Mouse (Mus musculus) forebrain, embryonic 15.5 days (tissue): ENCODE results near the gene Trim56. TPM values are rescaled to one million over a fixed set of nuclear protein-coding genes. Genes with fewer than 3 reads are reported as not detected.
A peak's percentile ranks its signal among the peaks of the same experiment; 100 is the strongest.

Experiments used
- ATAC-seq: fragments of 200-750 bp; cut with Nextera tagmentation; replicated peaks from 2 replicates; pipeline ENCODE4 v1.8.0; 2017; ENCODE audit warnings: mild to moderate bottlenecking, moderate TSS enrichment, moderate library complexity
- H3K27ac ChIP-seq: fragments of 300-500 bp; sonication (generic); replicated peaks from 2 replicates; pipeline ENCODE4 v1.5.1; 2015; ENCODE audit warnings: mild to moderate bottlenecking, inconsistent platforms
- H3K27me3 ChIP-seq: fragments of 300-500 bp; sonication (generic); 2 replicates; pipeline ENCODE4 v1.6.1; 2015; ENCODE audit warnings: inconsistent platforms
- H3K36me3 ChIP-seq: fragments of 300-500 bp; sonication (generic); 2 replicates; pipeline ENCODE4 v1.6.1; 2015; ENCODE audit warnings: mild to moderate bottlenecking, inconsistent platforms
- H3K4me1 ChIP-seq: fragments of 300-500 bp; sonication (generic); 2 replicates; pipeline ENCODE4 v1.6.1; 2015; ENCODE audit warnings: inconsistent platforms
- H3K4me2 ChIP-seq: fragments of 300-500 bp; sonication (generic); replicated peaks from 2 replicates; pipeline ENCODE4 v1.6.1; 2015; ENCODE audit warnings: mild to moderate bottlenecking, inconsistent platforms
- H3K4me3 ChIP-seq: fragments of 300-500 bp; sonication (generic); 2 replicates; pipeline ENCODE4 v1.5.1; 2015; ENCODE audit warnings: mild to moderate bottlenecking, inconsistent platforms
- H3K9ac ChIP-seq: fragments of 300-500 bp; sonication (generic); replicated peaks from 2 replicates; pipeline ENCODE4 v1.6.1; 2015; ENCODE audit warnings: mild to moderate bottlenecking, inconsistent platforms
- H3K9me3 ChIP-seq: fragments of 300-500 bp; sonication (generic); 2 replicates; pipeline ENCODE4 v1.6.1; 2016; ENCODE audit warnings: inconsistent platforms
- WGBS: fragments of 180-500 bp; shearing (Covaris S2); methylation state at CpG from one replicate; pipeline ENCODE4 v1.1.7; 2015; ENCODE audit warnings: mixed read lengths; 5-methylcytosine and 5-hydroxymethylcytosine counted together
- polyA plus RNA-seq: library from polyadenylated mRNA; unstranded; fragments of >200 nt; fragmentation: Nextera tagmentation; extraction: Ambion mirVana; gene quantifications from 2 replicates; pipeline ENCODE4 v1.2.1, GENCODE M21; 2015

Trim56 gene
- polyA plus RNA-seq, 1 experiment from 2014 or later = 3.4 TPM

DNA sequence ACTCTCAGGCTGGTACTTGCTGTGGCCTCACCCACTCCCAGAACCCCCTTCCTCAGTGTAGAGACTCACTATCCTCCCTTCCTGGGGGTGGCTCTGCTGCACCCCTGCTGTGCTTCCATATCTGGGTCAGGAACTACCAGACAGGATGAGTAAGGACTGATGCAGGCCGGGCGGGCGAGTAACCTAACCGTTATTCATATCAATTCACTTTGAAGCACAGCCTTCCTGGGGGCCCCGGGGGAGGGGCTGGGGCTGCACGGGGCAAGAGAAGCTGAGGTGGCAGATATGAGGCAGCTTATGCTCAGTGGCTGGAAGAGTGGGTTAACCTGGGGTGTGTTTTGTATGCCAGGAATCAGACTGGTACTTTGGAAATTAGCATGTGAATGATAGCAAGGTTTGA, 31.0 kb downstream of the Trim56 start:
- no peak overlapping the region for H3K9ac ChIP-seq
- H3K4me2 ChIP-seq = no peak overlapping the region
- H3K4me1 ChIP-seq = no peaks in the 10 kb centered on the region
- no peak overlapping the region for H3K4me3 ChIP-seq
- H3K27ac ChIP-seq = no peak overlapping the region
- H3K36me3 ChIP-seq = no peaks in the 10 kb centered on the region
- no peaks in the 10 kb centered on the region for H3K9me3 ChIP-seq
- WGBS = 89% methylated on average over 6 of the region's 6 CpGs
- H3K27me3 ChIP-seq = no peaks in the 10 kb centered on the region
- no peak for ATAC-seq

DNA sequence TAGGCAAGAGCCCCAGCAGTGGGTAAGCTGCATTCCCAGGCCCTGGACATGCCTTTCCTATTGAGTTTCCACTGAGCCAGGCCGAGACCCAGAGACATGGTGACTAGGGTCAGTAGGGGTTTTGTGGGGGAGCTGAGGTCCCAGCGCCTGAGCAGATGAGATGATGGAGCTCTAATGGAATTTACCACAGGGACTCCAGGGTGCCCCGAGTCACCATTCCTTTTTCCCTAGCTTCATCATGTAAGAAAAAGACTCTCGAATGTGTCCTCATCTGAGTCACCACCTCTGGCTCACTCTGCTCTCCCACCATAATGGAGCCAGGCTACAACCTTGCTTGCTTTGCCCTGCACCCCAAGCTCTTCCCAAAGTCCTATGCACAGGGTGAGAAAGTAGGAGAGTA, 33.0 kb downstream of the Trim56 start:
- H3K4me1 ChIP-seq = no peaks in the 10 kb centered on the region

DNA sequence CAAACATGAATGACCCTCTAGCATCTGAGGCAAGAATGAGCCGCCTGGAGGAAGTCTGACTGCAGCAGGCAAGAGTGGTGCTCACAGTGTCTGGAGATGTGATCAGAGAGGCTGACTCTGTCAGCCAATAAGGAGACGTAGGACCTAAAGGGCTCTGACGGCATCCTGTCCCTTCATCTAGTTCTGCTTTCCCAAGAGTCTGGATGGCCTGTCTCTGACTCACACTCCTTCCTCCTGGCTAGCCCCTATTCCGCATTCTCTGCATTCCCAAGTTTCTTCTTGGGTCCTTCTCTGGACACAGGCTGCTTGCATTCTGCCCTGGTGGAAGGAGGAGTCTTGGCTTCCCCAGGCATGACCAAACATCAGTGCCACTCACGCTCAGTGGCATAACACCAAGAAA, 36.2 kb downstream of the Trim56 start:
- WGBS = 82% methylated on average over 5 of the region's 5 CpGs
- Histone ChIP-seq H3K4me1 (no peaks in the 10 kb centered on the region), H3K9ac (no peak overlapping the region), H3K27me3 (no peaks in the 10 kb centered on the region), H3K27ac (no peak overlapping the region), H3K4me2 (no peak overlapping the region), H3K36me3 (no peaks in the 10 kb centered on the region), H3K4me3 (no peak overlapping the region), H3K9me3 (no peaks in the 10 kb centered on the region)
- no peak for ATAC-seq

More for the DNA sequence above, 33.0 kb downstream of the Trim56 start:
- no peak overlapping the region for H3K4me3 ChIP-seq
- no peaks in the 10 kb centered on the region for H3K9me3 ChIP-seq
- H3K36me3 ChIP-seq = no peaks in the 10 kb centered on the region
- no peak overlapping the region for H3K9ac ChIP-seq
- H3K27me3 ChIP-seq = no peaks in the 10 kb centered on the region
- H3K27ac ChIP-seq = no peak overlapping the region
- 88% methylated on average over 4 of the region's 4 CpGs for WGBS
- ATAC-seq = no peak
- no peak overlapping the region for H3K4me2 ChIP-seq

DNA sequence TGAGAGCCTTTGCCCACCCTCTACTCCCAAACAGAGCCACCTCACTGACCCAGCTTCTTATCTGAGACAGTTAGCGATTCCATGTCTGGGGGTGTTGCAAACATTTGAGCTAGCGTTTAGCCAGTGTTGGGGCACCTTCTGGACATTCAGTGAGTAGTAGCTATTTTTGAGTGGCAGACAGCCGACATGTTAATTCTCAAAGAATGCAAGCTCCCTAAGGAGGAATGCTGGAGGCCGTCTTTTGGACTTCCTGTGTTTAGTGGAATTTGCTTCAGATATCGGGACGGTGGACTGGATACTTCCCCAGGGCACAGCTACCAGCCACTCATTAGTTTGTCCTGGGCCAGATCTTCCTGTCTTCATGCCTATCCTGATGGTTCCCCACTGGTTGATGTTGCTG, 37.4 kb downstream of the Trim56 start:
- H3K4me2 ChIP-seq = no peak overlapping the region
- no peaks in the 10 kb centered on the region for H3K9me3 ChIP-seq
- H3K4me1 ChIP-seq = peaks cover 4% of the 10 kb centered on the region; the same call in 1 of the 2 replicates
- H3K4me3 ChIP-seq = no peak overlapping the region
- H3K36me3 ChIP-seq = no peaks in the 10 kb centered on the region
- WGBS = 71% methylated on average over 6 of the region's 6 CpGs
- H3K9ac ChIP-seq = no peak overlapping the region
- H3K27ac ChIP-seq = no peak overlapping the region
- no peak for ATAC-seq
- no peaks in the 10 kb centered on the region for H3K27me3 ChIP-seq

DNA sequence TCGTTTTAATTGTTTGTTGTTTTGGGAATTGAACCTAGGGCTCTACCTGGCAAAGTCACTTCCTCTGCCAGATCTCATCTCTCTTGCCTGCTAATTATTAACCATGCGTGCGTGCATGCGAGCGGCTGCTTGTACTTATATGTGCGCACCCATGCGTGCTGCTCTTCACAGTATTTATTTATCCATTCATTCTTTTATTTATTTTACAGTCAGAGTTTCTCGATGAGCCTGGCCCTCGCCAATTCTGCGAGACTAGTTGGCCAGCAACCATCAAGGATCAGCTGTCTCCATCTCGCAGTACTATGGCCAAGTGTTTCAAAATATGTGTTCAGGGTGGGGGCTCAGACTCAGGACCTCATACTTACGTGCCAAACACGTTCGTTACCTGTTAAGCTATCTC, 38.0 kb downstream of the Trim56 start:
- H3K36me3 ChIP-seq = no peaks in the 10 kb centered on the region
- H3K27me3 ChIP-seq = no peaks in the 10 kb centered on the region
- WGBS = 87% methylated on average over 14 of the region's 14 CpGs
- H3K9me3 ChIP-seq = no peaks in the 10 kb centered on the region
- peaks cover 4% of the 10 kb centered on the region; the same call in 1 of the 2 replicates for H3K4me1 ChIP-seq
- no peak for ATAC-seq
- H3K4me2 ChIP-seq = no peak overlapping the region
- H3K9ac ChIP-seq = no peak overlapping the region
- H3K27ac ChIP-seq = no peak overlapping the region
- no peak overlapping the region for H3K4me3 ChIP-seq

DNA sequence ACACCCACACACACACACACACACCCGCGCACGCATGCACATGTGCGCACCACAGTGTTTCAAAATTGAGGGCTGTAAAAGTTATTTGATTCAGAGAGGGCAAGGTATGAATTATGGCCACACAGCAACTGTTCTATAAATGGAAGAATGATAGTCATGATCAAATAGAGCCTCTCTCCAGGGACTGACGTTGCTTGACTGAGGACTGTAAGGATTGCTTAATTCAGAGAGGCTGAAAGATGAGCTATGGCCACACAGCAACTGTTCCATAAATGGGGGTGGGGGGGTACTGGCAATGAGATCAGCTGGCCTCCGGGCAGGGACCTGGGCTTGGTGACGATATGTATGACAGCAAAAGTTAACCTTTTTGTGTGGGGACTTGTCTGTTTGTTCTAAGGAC, 38.8 kb downstream of the Trim56 start:
- Histone ChIP-seq H3K4me1 (peaks cover 10% of the 10 kb centered on the region), H3K9me3 (no peaks in the 10 kb centered on the region), H3K4me2 (no peak overlapping the region), H3K27me3 (no peaks in the 10 kb centered on the region; the same call in 1 of the 2 replicates), H3K36me3 (no peaks in the 10 kb centered on the region), H3K4me3 (no peak overlapping the region), H3K9ac (no peak overlapping the region), H3K27ac (no peak overlapping the region)
- WGBS = 91% methylated on average over 7 of the region's 7 CpGs
- ATAC-seq = no peak

DNA sequence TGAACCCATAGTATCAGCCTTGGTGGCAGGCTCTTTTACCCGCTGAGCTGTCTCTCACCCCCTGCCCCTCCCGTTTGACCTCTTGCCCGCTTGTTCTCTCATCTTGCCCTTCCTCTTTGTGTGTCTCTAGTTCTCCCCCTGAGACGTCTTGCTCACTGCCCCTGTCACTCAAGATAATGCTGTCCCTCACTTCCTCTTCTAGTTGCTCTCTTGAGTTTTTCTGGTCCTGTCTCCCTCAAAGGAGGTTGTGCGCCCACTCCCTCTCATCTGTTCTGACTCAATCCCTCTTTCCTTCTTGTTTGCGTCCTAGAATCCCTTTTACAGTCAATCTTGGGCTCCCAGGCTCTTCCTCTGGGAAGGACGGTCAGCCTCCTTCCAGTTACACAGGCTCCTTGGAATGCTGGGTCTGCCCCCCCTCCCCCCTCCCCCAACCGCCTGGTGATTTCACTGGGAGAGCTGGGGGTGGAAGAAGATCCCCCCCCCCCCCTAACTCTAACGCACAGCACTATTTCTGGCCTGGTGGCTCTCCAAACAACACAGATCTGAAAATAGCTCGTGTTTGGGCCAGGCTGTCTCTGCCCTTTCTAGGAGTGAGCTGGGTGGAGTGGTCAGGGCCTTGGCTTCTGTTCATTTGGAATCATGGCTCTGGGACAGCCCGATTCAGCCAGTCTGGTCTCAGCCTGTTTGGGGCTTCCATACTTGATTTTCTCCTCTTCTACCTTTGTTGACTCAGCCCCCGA, 39.6 kb downstream of the Trim56 start:
- Histone ChIP-seq H3K4me3 (no peak overlapping the region), H3K9ac (no peak overlapping the region), H3K9me3 (no peaks in the 10 kb centered on the region), H3K36me3 (no peaks in the 10 kb centered on the region), H3K27ac (no peak overlapping the region), H3K4me2 (no peak overlapping the region), H3K27me3 (no peaks in the 10 kb centered on the region; the same call in 1 of the 2 replicates), H3K4me1 (peaks cover 11% of the 10 kb centered on the region)
- WGBS = 54% methylated on average over 12 of the region's 12 CpGs
- ATAC-seq = no peak

DNA sequence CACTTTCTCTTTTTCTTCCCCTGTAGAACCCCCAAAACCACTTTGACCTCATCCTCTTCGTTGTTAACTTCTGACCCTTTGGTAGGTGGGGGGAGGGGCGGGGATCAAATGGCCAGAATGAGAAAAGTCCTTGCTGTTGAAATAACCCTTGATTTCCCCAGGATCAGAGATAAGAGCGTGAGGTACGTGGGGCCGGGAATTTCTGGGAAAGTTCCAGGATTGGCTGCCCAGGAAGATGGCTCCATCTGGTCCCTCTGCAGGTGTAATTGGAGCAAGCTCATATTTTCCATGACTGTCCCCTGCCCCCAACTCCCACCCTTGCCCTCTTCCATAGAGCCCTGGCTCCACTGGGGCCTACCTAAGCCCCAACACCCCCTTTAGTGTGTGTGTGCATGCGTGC, 40.3 kb downstream of the Trim56 start:
- no peak for ATAC-seq
- Histone ChIP-seq H3K4me3 (no peak overlapping the region), H3K36me3 (no peaks in the 10 kb centered on the region), H3K9me3 (no peaks in the 10 kb centered on the region), H3K9ac (no peak overlapping the region), H3K4me1 (peaks cover 11% of the 10 kb centered on the region), H3K27me3 (no peaks in the 10 kb centered on the region; the same call in 1 of the 2 replicates), H3K27ac (no peak overlapping the region), H3K4me2 (no peak overlapping the region)
- 72% methylated on average over 6 of the region's 6 CpGs for WGBS

DNA sequence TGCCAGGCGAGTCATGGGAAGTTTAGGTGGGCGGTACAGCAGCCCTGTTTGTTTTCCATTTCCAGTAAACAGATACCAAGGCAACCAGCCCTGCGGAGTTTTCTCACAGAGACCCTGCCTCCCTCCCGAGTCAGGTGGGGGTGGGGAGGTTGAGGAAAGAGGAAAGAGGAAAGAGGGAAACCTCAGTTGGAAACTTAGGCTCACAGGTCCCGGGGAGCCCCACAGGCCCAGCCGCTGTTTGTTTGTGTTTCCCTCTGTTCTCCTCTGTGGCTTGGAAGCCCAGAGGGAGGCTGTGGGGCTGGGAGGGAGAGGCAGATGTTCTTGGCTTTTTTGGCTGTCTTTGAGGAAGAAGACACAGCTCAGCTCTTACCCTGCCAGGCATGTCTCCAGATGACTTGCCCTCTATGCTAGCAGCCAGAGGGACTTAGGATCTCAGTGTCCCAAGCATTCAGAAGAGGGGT, 41.8 kb downstream of the Trim56 start:
- Histone ChIP-seq H3K4me3 (no peak overlapping the region), H3K4me2 (no peak overlapping the region), H3K9me3 (no peaks in the 10 kb centered on the region), H3K27ac (no peak overlapping the region), H3K27me3 (no peaks in the 10 kb centered on the region; the same call in 1 of the 2 replicates), H3K4me1 (peaks cover 11% of the 10 kb centered on the region), H3K36me3 (no peaks in the 10 kb centered on the region), H3K9ac (no peak overlapping the region)
- whole genome bisulfite sequencing = 36% methylated on average over 6 of the region's 6 CpGs
- no peak for ATAC-seq

DNA sequence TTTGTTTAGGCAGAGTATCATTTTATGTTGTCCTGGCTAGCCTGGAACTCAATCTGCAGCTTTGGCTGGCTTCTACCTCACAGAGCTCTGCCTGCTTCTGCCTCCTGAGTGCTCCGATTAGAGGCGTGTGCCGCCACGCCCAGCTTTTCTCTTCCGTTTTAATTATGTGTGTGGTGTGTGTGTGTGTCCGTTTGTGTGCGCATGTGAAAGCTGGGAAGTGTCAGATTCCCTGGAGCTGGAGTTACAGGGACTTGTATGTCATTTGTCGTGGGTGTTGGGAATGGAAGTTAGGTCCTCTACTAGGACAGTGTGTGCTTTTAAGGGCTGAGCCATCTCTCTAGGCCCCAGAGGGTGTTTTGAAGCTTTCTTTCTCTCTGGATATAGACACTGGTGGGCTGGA, 42.9 kb downstream of the Trim56 start:
- Histone ChIP-seq H3K9ac (no peak overlapping the region), H3K4me3 (no peak overlapping the region), H3K27me3 (no peaks in the 10 kb centered on the region; the same call in 1 of the 2 replicates), H3K9me3 (no peaks in the 10 kb centered on the region), H3K27ac (no peak overlapping the region), H3K36me3 (no peaks in the 10 kb centered on the region), H3K4me1 (peaks cover 11% of the 10 kb centered on the region), H3K4me2 (no peak overlapping the region)
- no peak for ATAC-seq
- 94% methylated on average over 8 of the region's 8 CpGs for WGBS

DNA sequence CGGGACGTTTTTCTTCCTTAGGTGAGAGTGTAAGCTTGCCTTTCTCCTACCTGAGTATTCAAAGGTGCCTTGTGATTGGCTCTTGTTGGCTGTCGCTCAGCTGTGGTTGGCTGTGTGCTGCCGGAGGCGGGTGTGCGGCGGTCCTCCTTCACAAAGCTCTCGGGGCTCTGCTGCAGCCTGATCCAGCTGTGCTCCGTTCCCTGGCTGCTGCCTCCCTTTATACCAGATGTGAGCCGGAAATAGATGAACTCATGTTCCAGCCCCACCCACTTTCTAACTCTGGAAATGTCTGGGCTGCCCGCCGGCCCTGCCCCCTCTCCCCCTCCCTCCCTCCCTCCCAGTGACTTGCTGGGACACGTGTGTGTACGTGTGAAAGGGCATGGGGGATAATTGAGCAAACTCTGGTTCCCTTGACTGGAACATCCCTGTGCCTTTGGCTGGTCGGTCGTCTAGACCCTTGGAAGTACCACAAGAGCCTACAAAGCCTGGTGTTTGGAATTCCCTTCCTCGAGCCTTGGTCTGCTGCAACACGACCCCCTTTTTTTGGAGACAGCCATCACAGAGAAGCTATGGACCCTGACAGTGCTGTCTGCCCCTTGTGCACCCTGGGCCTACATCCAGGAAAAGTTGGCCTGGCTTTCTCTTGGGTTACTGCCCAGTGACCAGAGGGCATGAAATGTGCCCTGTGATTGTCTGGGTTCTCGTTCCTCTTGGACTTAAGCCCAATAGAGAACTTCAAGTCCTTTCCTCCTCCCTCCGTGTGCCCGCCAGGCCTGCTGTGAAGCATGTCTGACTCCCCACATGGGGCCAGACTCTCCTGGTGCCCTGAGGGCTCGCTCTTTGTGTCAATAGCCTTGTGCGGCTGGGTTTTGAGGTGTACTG, 43.7 kb downstream of the Trim56 start, which contains the start of gene Serpine1:
Gene Serpine1 (minus strand): TSS at position 190 of the 882 bp plus-strand sequence.
- no peaks in the 10 kb centered on the region for H3K36me3 ChIP-seq
- peaks cover 11% of the 10 kb centered on the region for H3K4me1 ChIP-seq
- H3K9me3 ChIP-seq = no peaks in the 10 kb centered on the region
- H3K9ac ChIP-seq = no peak within 1 kb of the TSS
- ATAC-seq = peak; percentile 82
- peak within 1 kb of the TSS; percentile 24 for H3K4me3 ChIP-seq
- 17% methylated on average over 23 of the region's 23 CpGs for WGBS
- H3K27me3 ChIP-seq = no peaks in the 10 kb centered on the region; the same call in 1 of the 2 replicates
- peak within 1 kb of the TSS; percentile 41 for H3K4me2 ChIP-seq
- peak within 1 kb of the TSS; percentile 16; the same call in 1 of the 2 replicates for H3K27ac ChIP-seq
